Mouse (Mus musculus) neutrophil, adult 5-6 weeks (primary cell): ENCODE results near the gene Kdm4a. TPM values are rescaled to one million over a fixed set of nuclear protein-coding genes. Genes with fewer than 3 reads are reported as not detected.
A peak's percentile ranks its signal among the peaks of the same experiment; 100 is the strongest.

Experiments used
- ATAC-seq: fragments of 151-379, 151-347 bp; 2 replicates; pipeline ENCODE4 v1.8.0; 2017; ENCODE audit warnings: mild to moderate bottlenecking, moderate TSS enrichment; ENCODE audit not compliant: insufficient number of reproducible peaks, poor library complexity, low FRiP score, severe bottlenecking; ENCODE audit errors: extremely low read depth
- total RNA-seq: library from RNA; stranded (forward); fragments of 200-1000 nt; gene quantifications from 2 replicates; pipeline ENCODE4 v1.2.3, GENCODE M21; 2017

Gene Kdm4a
- total RNA-seq, 1 experiment from 2014 or later = 93.9 TPM

- no peak for ATAC-seq
Measured at GRCm38 (mm10) chr4:118131329-118131728, 48.5 kb downstream of the Kdm4a start.

- no peak for ATAC-seq
Measured at GRCm38 (mm10) chr4:118123030-118123704, 56.7 kb downstream of the Kdm4a start.

- no peak for ATAC-seq
Measured at GRCm38 (mm10) chr4:118122078-118122477, 57.8 kb downstream of the Kdm4a start.

GRCm38 (mm10) chr4:118117565-118117964 lies 62.3 kb downstream of the Kdm4a start:
- no peak for ATAC-seq

- no peak for ATAC-seq
Measured at GRCm38 (mm10) chr4:118116098-118116497, 63.7 kb downstream of the Kdm4a start.

GRCm38 (mm10) chr4:118115132-118115531 lies 64.7 kb downstream of the Kdm4a start:
- no peak for ATAC-seq

GRCm38 (mm10) chr4:118112601-118113000 lies 67.2 kb downstream of the Kdm4a start:
- ATAC-seq = no peak

- no peak for ATAC-seq
Measured at GRCm38 (mm10) chr4:118109649-118110048, 70.2 kb downstream of the Kdm4a start.

GRCm38 (mm10) chr4:118108779-118109178 lies 71.1 kb downstream of the Kdm4a start:
- no peak for ATAC-seq

- ATAC-seq = no peak
Measured at GRCm38 (mm10) chr4:118105256-118106053, 74.4 kb downstream of the Kdm4a start.

GRCm38 (mm10) chr4:118103280-118103830 lies 76.5 kb downstream of the Kdm4a start:
- no peak for ATAC-seq

GRCm38 (mm10) chr4:118101497-118101896 lies 78.3 kb downstream of the Kdm4a start:
- ATAC-seq = no peak

- no peak for ATAC-seq
Measured at GRCm38 (mm10) chr4:118099637-118100364, 80.0 kb downstream of the Kdm4a start.

- ATAC-seq = no peak
Measured at GRCm38 (mm10) chr4:118098571-118098970, 81.3 kb downstream of the Kdm4a start.

- ATAC-seq = no peak
Measured at GRCm38 (mm10) chr4:118096069-118096468, 83.8 kb downstream of the Kdm4a start.

- ATAC-seq = no peak
Measured at GRCm38 (mm10) chr4:118092784-118093457, 86.9 kb downstream of the Kdm4a start.

GRCm38 (mm10) chr4:118090449-118090848 lies 89.4 kb downstream of the Kdm4a start:
- ATAC-seq = no peak

GRCm38 (mm10) chr4:118089939-118090338 lies 89.9 kb downstream of the Kdm4a start:
- ATAC-seq = 0 out of 2 replicates have a peak, but pooled peaks have one; percentile 45

GRCm38 (mm10) chr4:118088771-118089170 lies 91.1 kb downstream of the Kdm4a start:
- no peak for ATAC-seq
